In genomic region chr2:32965511-32966183, GRCm38 (mm10) we compare ENCODE assay signal across 8 mouse cellular contexts. TPM values are rescaled to one million over a fixed set of nuclear protein-coding genes. Genes with fewer than 3 reads are reported as not detected.
DNase-seq lines count a peak whose midpoint lies in the region; ATAC-seq and TF ChIP-seq lines count a peak whose summit lies in the region.

No protein-coding gene starts in this region.

- 0 out of 2 replicates have a peak, but pooled peaks have one; percentile 4 for TF ChIP-seq POLR2A in heart, adult 2 months (IDR thresholded peaks at IDR 0.05; ENCODE audit: insufficient read depth, low read depth, low read length)

- no peak for TF ChIP-seq EP300 in heart, adult 2 months (IDR thresholded peaks at IDR 0.05; ENCODE audit: insufficient read depth, low read depth, low read length)
- TF ChIP-seq EP300 in liver, embryonic 14.5 days (IDR thresholded peaks at IDR 0.05; ENCODE audit: low read depth), result no peak

- WGBS in heart, adult 2 months, result 29% methylated on average over 7 of the region's 7 CpGs
- WGBS in liver, embryonic 14.5 days (ENCODE audit: insufficient replicate concordance), result 8% methylated on average over 7 of the region's 7 CpGs

- H3K9me3 ChIP-seq in liver, embryonic 14.5 days (ENCODE audit: control insufficient read depth, low read length), result no peaks in the 10 kb centered on the region

- intact Hi-C loops in heart, adult 2 months (cut with DNase I), result no loop called here

- no peak overlapping the region for H3K9ac ChIP-seq in heart, adult 2 months (ENCODE audit: low read depth, low read length)
- peak overlapping the region; percentile 92 for H3K9ac ChIP-seq in liver, embryonic 14.5 days (replicated peaks)

- ATAC-seq in liver, embryonic 14.5 days (ENCODE audit: insufficient read depth), result no peak

- H3K36me3 ChIP-seq in heart, adult 2 months (ENCODE audit: control insufficient read depth, insufficient read depth, low read length), result no peaks in the 10 kb centered on the region
- peaks cover 19% of the 10 kb centered on the region for H3K36me3 ChIP-seq in liver, embryonic 14.5 days (replicated peaks; ENCODE audit: control insufficient read depth, insufficient read depth, low read depth)

- no peaks in the 10 kb centered on the region for H3K27me3 ChIP-seq in heart, adult 2 months (ENCODE audit: control insufficient read depth, insufficient read depth, low read length)
- no peaks in the 10 kb centered on the region for H3K27me3 ChIP-seq in liver, embryonic 14.5 days (ENCODE audit: control insufficient read depth, insufficient read depth, low read length)

- no peak overlapping the region; the same call in 1 of the 2 replicates for H3K27ac ChIP-seq in heart, adult 2 months
- H3K27ac ChIP-seq in liver, embryonic 14.5 days, result peak overlapping the region; percentile 86

- H3K79me2 ChIP-seq in heart, adult 2 months (replicated peaks; ENCODE audit: control insufficient read depth, insufficient read depth, low read length), result no peaks in the 10 kb centered on the region

- H3K4me2 ChIP-seq in liver, embryonic 14.5 days (ENCODE audit: low read depth), result peak overlapping the region; percentile 89

- no peak for DNase-seq in heart, adult 2 months
- no peak for DNase-seq in heart, adult 8-10 months (ENCODE audit: low spot score)
- DNase-seq in A20 (ENCODE audit: low read depth, low spot score), result peak; percentile 80
- peak; percentile 55 for DNase-seq in embryo, embryonic 9.5 days (ENCODE audit: extremely low spot score)
- no peak for DNase-seq in liver, embryonic 14.5 days (ENCODE audit: low read depth in 3 of 3, low spot score in 3 of 3)
- no peak for DNase-seq in frontal cortex, postnatal 14 days (ENCODE audit: low spot score in 2 of 2)
- no peak for DNase-seq in gastrocnemius, postnatal 25 days
- no peak for DNase-seq in gastrocnemius, postnatal 10 days

- no peak overlapping the region for H3K4me3 ChIP-seq in heart, adult 2 months
- H3K4me3 ChIP-seq in liver, embryonic 14.5 days (ENCODE audit: insufficient read depth in 1 of 2, low read depth in 2 of 2, low read length in 2 of 2), result peak overlapping the region in 1 of 2 experiments; percentile 80; a peak in 2 of 4 replicates

- H3K4me1 ChIP-seq in heart, adult 2 months (ENCODE audit: control insufficient read depth, insufficient read depth, low read length), result peaks cover 21% of the 10 kb centered on the region
- peaks cover 11 to 24% of the 10 kb centered on the region in 2 experiments for H3K4me1 ChIP-seq in liver, embryonic 14.5 days (replicated peaks; ENCODE audit: control insufficient read depth in 2 of 2, insufficient read depth in 2 of 2, low read length in 1 of 2)

- no peak for TF ChIP-seq CTCF in heart, adult 2 months (IDR thresholded peaks at IDR 0.05)
- no peak for TF ChIP-seq CTCF in liver, embryonic 14.5 days (IDR thresholded peaks at IDR 0.05; ENCODE audit: low read depth)

RNA-seq across cellular contexts. Expression of gene Lrsam1, which starts 4.2 kb away (rescaled TPM):
- 10 to 100 TPM; 12.6 to 16.3 TPM for total RNA-seq in heart, adult 2 months (2021)
- polyA plus RNA-seq in heart, adult 2 months (2012; rRNA removed), result 11.4 and 14.8 TPM in 2 replicates
- 10 to 100 TPM; 13.1 to 21.8 (median 17.5) TPM for total RNA-seq in heart, adult 8-10 months (2022)
- 1.9 and 2.5 TPM in 2 replicates for polyA plus RNA-seq in liver, embryonic 14.5 days (2012; rRNA removed)
- polyA plus RNA-seq in liver, embryonic 14.5 days (2014; fragmentation: Nextera tagmentation; extraction: Ambion mirVana), result 1.1 and 1.8 TPM in 2 replicates
- 10 to 100 TPM; 10.4 to 13.5 TPM for total RNA-seq in gastrocnemius, postnatal 25 days (2021)
- 10 to 100 TPM in 1 of 2 experiments, 1 to 10 TPM in 1; 9.9 to 12.9 TPM for total RNA-seq in gastrocnemius, postnatal 10 days (2021)

RNA-seq across cellular contexts. Expression of gene Rpl12, which starts 4.3 kb away (rescaled TPM):
- 10 to 100 TPM; 60.6 to 64.0 TPM for total RNA-seq in heart, adult 2 months (2021)
- polyA plus RNA-seq in heart, adult 2 months (2012; rRNA removed), result 150 and 174 TPM in 2 replicates
- total RNA-seq in heart, adult 8-10 months (2022), result 10 to 100 TPM; 56.3 to 66.1 (median 58.9) TPM
- 311 and 646 TPM in 2 replicates for polyA plus RNA-seq in liver, embryonic 14.5 days (2012; rRNA removed)
- polyA plus RNA-seq in liver, embryonic 14.5 days (2014; fragmentation: Nextera tagmentation; extraction: Ambion mirVana), result 144 and 162 TPM in 2 replicates
- total RNA-seq in gastrocnemius, postnatal 25 days (2021), result 10 to 100 TPM; 52.0 to 67.4 TPM
- total RNA-seq in gastrocnemius, postnatal 10 days (2021), result 100 to 1,000 TPM; 156 to 177 TPM

RNA-seq across cellular contexts. Expression of gene Slc2a8, which starts 16.2 kb away (rescaled TPM):
- 10 to 100 TPM; 12.8 to 16.6 TPM for total RNA-seq in heart, adult 2 months (2021)
- 25.2 and 35.7 TPM in 2 replicates for polyA plus RNA-seq in heart, adult 2 months (2012; rRNA removed)
- total RNA-seq in heart, adult 8-10 months (2022), result 10 to 100 TPM; 15.2 to 20.2 (median 17.1) TPM
- 5.1 and 7.2 TPM in 2 replicates for polyA plus RNA-seq in liver, embryonic 14.5 days (2012; rRNA removed)
- polyA plus RNA-seq in liver, embryonic 14.5 days (2014; fragmentation: Nextera tagmentation; extraction: Ambion mirVana), result 4.9 and 6.8 TPM in 2 replicates
- 1 to 10 TPM; 9.5 to 9.6 TPM for total RNA-seq in gastrocnemius, postnatal 25 days (2021)
- 1 to 10 TPM; 7.2 to 7.6 TPM for total RNA-seq in gastrocnemius, postnatal 10 days (2021)

Comparison
In these comparisons a context has a peak if more than half of its experiments do, and no peak if none do; other contexts are left out.
1. DNase-seq: peak in A20 (single experiment) and embryo, embryonic 9.5 days (single experiment); none in heart, adult 2 months (0 of 2), heart, adult 8-10 months (single experiment), liver, embryonic 14.5 days (0 of 3), frontal cortex, postnatal 14 days (0 of 2), gastrocnemius, postnatal 25 days (single experiment) and gastrocnemius, postnatal 10 days (single experiment).